Mouse (Mus musculus): ENCODE measurements around the gene Rpl36-ps4. TPM values are rescaled to one million over a fixed set of nuclear protein-coding genes. Genes with fewer than 3 reads are reported as not detected.

The Rpl36-ps4 gene
- polyA plus RNA-seq, 1 experiment from 2014 or later: not detected

DNA sequence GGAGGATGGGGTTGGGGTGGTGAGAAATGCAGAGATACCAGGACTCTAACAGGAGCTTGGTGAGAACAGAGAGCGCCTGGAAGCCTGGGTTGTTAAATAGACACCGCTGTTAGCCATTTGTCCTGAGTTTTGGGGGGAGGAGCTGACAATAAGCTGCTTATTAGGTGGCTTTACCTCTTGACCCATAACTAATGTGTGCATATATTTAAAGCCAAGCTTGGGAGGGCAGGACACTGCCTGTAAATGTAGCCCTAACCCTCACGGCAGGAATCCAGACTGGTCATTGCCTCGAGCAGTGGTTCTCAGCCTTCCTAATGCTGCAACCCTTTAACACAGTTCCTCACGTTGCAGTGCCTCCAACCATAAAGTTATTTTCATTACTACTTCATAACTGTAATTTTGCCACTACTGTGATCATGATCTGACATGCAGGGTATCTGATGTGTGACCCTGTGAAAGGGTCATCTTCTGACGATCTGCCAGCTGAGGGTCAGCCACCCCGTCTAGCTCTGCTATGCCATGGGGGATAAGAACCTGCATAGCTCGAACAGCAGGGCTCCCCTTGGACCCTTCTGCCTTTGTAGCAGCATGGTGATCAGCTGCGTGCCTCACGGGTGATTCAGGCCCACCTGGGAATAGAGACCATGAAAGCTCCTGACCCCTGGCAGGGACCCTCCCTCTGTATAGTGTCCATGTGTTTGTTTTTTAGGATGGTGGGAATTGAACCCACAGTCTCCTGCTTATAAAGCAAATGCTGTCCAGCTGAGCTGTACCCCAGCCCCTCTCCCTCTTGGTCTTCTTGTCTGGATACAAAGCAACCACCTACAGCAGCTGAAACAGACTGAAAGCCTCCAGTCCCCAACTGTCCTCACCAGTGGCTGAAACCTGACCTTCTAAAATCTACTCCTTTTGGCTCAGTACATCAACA, 42.0 kb upstream of the Rpl36-ps4 start:
- Histone ChIP-seq H3K4me3 (ENCODE audit: low read depth, low read length) (no peak overlapping the region), H3K27ac (ENCODE audit: low read depth, low read length) (no peak overlapping the region), H3K9ac (ENCODE audit: low read depth, low read length) (no peak overlapping the region), H3K4me2 (no peak overlapping the region), H3K27me3 (ENCODE audit: control insufficient read depth, insufficient read depth, low read length) (no peaks in the 10 kb centered on the region), H3K9me3 (replicated peaks; ENCODE audit: control insufficient read depth, low read length) (no peaks in the 10 kb centered on the region), H3K36me3 (ENCODE audit: control insufficient read depth, insufficient read depth, low read length) (no peaks in the 10 kb centered on the region), H3K4me1 (ENCODE audit: control insufficient read depth, insufficient read depth, low read length) (peaks cover 9% of the 10 kb centered on the region)
- WGBS (ENCODE audit: insufficient replicate concordance): 65% methylated on average over 10 of the region's 10 CpGs
- no peak for ATAC-seq (replicated peaks; ENCODE audit: insufficient number of reproducible peaks, low FRiP score, low TSS enrichment)

DNA sequence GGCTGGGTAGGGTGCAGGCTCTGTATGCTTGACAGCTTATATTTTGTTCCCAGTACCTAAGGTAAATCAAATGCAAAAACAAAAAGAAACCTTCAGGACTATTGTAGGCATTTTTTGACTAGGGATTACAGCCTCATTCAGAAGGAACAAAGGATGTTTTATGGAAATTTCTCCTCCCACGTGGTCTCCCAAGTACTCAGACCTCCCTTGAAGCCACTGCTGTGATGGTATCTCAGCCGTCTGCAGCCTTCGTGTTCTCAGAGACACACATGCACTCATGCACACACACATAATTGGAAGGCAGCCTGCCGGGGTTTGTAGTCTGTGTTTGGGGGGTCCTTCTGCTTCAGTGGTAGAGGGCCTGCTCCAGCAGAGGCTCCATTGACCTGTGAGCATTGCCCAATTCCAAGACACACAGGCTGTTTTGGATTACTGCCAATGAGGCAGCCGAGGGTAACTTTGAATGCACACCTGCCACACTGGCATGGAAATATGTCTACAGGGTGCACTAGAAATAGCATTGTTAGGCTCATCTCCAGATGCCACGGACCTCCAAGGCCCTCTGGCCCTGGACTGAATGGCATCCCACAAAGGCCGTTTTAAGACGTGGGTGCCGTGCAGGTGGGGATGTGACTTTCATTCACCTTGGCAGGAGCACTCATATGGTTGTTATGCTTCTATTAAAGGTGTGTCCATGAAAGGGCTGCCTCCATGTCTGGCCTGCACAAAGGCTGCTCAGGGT, 41.1 kb upstream of the Rpl36-ps4 start:
- WGBS (ENCODE audit: insufficient replicate concordance): 65% methylated on average over 9 of the region's 9 CpGs

DNA sequence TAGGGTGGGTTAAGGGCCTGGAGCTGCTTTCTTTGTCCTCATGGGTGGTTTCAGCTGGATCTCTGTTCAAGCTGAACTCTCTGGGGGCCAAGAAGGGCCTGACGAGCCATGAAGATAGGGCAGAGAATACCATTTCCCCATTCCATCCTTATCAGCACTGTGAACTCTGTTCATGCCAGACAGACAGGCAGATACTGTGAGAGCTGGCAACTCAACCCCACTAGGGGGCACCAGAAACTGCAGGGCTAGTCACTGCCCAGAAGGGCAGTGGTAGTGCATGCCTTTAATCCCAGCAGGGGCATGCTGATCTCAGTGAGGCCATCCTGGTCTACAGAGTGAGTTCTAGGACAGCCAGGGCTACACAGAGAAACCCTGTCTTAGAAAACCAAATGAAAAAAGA, 38.2 kb upstream of the Rpl36-ps4 start:
- H3K27me3 ChIP-seq (ENCODE audit: control insufficient read depth, insufficient read depth, low read length): no peaks in the 10 kb centered on the region
- no peaks in the 10 kb centered on the region for H3K9me3 ChIP-seq (replicated peaks; ENCODE audit: control insufficient read depth, low read length)
- no peak overlapping the region for H3K27ac ChIP-seq (ENCODE audit: low read depth, low read length)
- no peak overlapping the region for H3K4me2 ChIP-seq
- H3K4me1 ChIP-seq (ENCODE audit: control insufficient read depth, insufficient read depth, low read length): peaks cover 4% of the 10 kb centered on the region; the same call in 1 of the 2 replicates
- 0% methylated on average over 1 of the region's 1 CpGs for WGBS (ENCODE audit: insufficient replicate concordance)
- H3K36me3 ChIP-seq (ENCODE audit: control insufficient read depth, insufficient read depth, low read length): no peaks in the 10 kb centered on the region
- no peak overlapping the region for H3K4me3 ChIP-seq (ENCODE audit: low read depth, low read length)
- no peak overlapping the region for H3K9ac ChIP-seq (ENCODE audit: low read depth, low read length)
- no peak; the same call in 1 of the 2 replicates for ATAC-seq (replicated peaks; ENCODE audit: insufficient number of reproducible peaks, low FRiP score, low TSS enrichment)

More for the DNA sequence above, 41.1 kb upstream of the Rpl36-ps4 start:
- H3K4me3 ChIP-seq (ENCODE audit: low read depth, low read length): no peak overlapping the region
- no peaks in the 10 kb centered on the region for H3K27me3 ChIP-seq (ENCODE audit: control insufficient read depth, insufficient read depth, low read length)
- no peaks in the 10 kb centered on the region for H3K36me3 ChIP-seq (ENCODE audit: control insufficient read depth, insufficient read depth, low read length)
- no peak overlapping the region for H3K27ac ChIP-seq (ENCODE audit: low read depth, low read length)
- peaks cover 9% of the 10 kb centered on the region for H3K4me1 ChIP-seq (ENCODE audit: control insufficient read depth, insufficient read depth, low read length)
- no peaks in the 10 kb centered on the region for H3K9me3 ChIP-seq (replicated peaks; ENCODE audit: control insufficient read depth, low read length)
- no peak overlapping the region for H3K4me2 ChIP-seq
- ATAC-seq (replicated peaks; ENCODE audit: insufficient number of reproducible peaks, low FRiP score, low TSS enrichment): no peak
- H3K9ac ChIP-seq (ENCODE audit: low read depth, low read length): no peak overlapping the region

DNA sequence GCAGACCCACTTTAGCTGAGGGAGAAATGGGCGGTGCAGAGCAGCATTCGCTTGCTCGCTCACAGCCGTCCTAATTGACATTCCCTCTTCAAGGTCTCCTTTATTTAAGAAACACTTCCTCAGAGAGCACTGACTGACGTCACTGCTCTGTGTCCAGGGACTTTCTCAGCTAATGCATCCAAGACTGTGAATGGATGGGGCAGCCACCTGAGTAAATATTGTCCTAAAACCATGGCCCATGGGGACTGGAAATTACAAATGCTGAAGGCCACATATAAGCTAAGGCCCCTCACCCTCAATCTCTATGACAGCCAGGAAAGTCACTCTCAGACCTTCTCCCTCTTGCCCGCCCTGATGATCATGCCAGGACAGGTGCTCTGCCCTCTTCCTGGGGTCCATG, 23.6 kb upstream of the Rpl36-ps4 start:
- Histone ChIP-seq H3K27me3 (ENCODE audit: control insufficient read depth, insufficient read depth, low read length) (no peaks in the 10 kb centered on the region), H3K27ac (ENCODE audit: low read depth, low read length) (no peak overlapping the region), H3K4me3 (ENCODE audit: low read depth, low read length) (no peak overlapping the region), H3K4me2 (no peak overlapping the region), H3K36me3 (ENCODE audit: control insufficient read depth, insufficient read depth, low read length) (no peaks in the 10 kb centered on the region), H3K9me3 (replicated peaks; ENCODE audit: control insufficient read depth, low read length) (no peaks in the 10 kb centered on the region), H3K9ac (ENCODE audit: low read depth, low read length) (no peak overlapping the region), H3K4me1 (ENCODE audit: control insufficient read depth, insufficient read depth, low read length) (no peaks in the 10 kb centered on the region)
- 82% methylated on average over 6 of the region's 6 CpGs for WGBS (ENCODE audit: insufficient replicate concordance)
- ATAC-seq (replicated peaks; ENCODE audit: insufficient number of reproducible peaks, low FRiP score, low TSS enrichment): no peak

DNA sequence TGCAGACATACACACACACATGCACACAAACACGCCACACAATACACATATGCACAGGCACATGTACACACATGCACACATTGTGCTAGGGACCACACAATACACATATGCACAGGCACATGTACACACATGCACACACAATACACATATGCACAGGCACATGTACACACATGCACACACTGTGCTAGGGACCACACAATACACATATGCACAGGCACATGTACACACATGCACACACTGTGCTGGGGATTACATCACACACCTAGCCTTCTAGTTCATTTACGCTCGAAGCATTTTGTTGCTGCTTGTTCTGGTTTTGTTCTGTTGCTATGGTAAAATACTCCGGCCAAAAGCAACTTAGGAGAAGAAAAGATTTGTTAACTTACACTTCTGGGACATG, 20.1 kb upstream of the Rpl36-ps4 start:
- 81% methylated on average over 4 of the region's 4 CpGs for WGBS (ENCODE audit: insufficient replicate concordance)
- ATAC-seq (replicated peaks; ENCODE audit: insufficient number of reproducible peaks, low FRiP score, low TSS enrichment): no peak
- Histone ChIP-seq H3K9ac (ENCODE audit: low read depth, low read length) (no peak overlapping the region), H3K36me3 (ENCODE audit: control insufficient read depth, insufficient read depth, low read length) (no peaks in the 10 kb centered on the region), H3K9me3 (replicated peaks; ENCODE audit: control insufficient read depth, low read length) (no peaks in the 10 kb centered on the region), H3K27ac (ENCODE audit: low read depth, low read length) (no peak overlapping the region), H3K27me3 (ENCODE audit: control insufficient read depth, insufficient read depth, low read length) (no peaks in the 10 kb centered on the region), H3K4me2 (no peak overlapping the region), H3K4me1 (ENCODE audit: control insufficient read depth, insufficient read depth, low read length) (no peaks in the 10 kb centered on the region), H3K4me3 (ENCODE audit: low read depth, low read length) (no peak overlapping the region)

DNA sequence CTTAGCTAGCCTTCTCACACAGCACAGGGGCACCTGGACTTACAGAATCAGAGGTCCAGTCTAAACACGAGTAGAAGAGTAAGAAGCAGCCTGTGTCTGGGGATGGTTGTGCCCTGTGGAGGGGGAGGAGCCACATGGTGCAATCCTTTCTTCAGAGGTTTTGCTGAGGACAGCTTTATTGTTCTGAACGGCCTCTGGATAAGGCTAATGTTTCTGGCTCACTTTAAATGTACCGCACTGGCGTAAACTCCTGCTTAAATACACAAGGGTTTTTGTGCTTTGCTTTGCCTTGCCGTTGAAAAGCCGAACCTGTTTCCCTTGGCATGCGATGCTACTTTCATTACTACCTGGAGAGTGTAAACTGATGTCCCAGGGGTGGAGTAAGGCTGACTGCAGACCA, 19.6 kb upstream of the Rpl36-ps4 start:
- no peak overlapping the region for H3K27ac ChIP-seq (ENCODE audit: low read depth, low read length)
- no peak for ATAC-seq (replicated peaks; ENCODE audit: insufficient number of reproducible peaks, low FRiP score, low TSS enrichment)
- no peak overlapping the region for H3K4me2 ChIP-seq
- no peaks in the 10 kb centered on the region for H3K9me3 ChIP-seq (replicated peaks; ENCODE audit: control insufficient read depth, low read length)
- H3K4me3 ChIP-seq (ENCODE audit: low read depth, low read length): no peak overlapping the region
- H3K4me1 ChIP-seq (ENCODE audit: control insufficient read depth, insufficient read depth, low read length): no peaks in the 10 kb centered on the region
- H3K9ac ChIP-seq (ENCODE audit: low read depth, low read length): no peak overlapping the region
- H3K36me3 ChIP-seq (ENCODE audit: control insufficient read depth, insufficient read depth, low read length): no peaks in the 10 kb centered on the region
- no peaks in the 10 kb centered on the region for H3K27me3 ChIP-seq (ENCODE audit: control insufficient read depth, insufficient read depth, low read length)
- WGBS (ENCODE audit: insufficient replicate concordance): 71% methylated on average over 7 of the region's 7 CpGs

DNA sequence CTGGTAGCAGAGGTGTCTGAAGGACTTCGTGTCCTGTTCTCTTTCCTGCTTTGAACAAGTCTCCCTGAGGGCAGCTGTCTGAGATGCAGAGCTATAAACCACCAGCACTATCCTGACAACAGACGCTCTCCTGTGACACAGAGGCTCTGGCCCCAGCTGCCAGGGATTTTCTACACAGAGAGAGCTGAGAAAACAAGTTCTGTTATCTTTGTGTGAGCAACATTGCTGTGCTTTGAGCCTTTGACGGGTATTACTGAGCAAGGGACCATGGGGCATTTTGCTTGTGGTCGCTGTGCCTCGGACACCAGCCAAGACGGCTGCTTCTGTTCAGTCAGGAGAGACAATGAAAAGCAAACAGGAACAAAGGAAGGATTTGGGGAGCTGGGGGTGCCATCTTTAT, 17.6 kb upstream of the Rpl36-ps4 start:
- 38% methylated on average over 6 of the region's 6 CpGs for WGBS (ENCODE audit: insufficient replicate concordance)
- no peaks in the 10 kb centered on the region for H3K9me3 ChIP-seq (replicated peaks; ENCODE audit: control insufficient read depth, low read length)
- no peak overlapping the region for H3K4me2 ChIP-seq
- no peaks in the 10 kb centered on the region for H3K4me1 ChIP-seq (ENCODE audit: control insufficient read depth, insufficient read depth, low read length)
- no peaks in the 10 kb centered on the region for H3K27me3 ChIP-seq (ENCODE audit: control insufficient read depth, insufficient read depth, low read length)
- no peaks in the 10 kb centered on the region for H3K36me3 ChIP-seq (ENCODE audit: control insufficient read depth, insufficient read depth, low read length)
- no peak overlapping the region for H3K4me3 ChIP-seq (ENCODE audit: low read depth, low read length)
- no peak overlapping the region; the same call in 1 of the 2 replicates for H3K9ac ChIP-seq (ENCODE audit: low read depth, low read length)
- H3K27ac ChIP-seq (ENCODE audit: low read depth, low read length): no peak overlapping the region
- ATAC-seq (replicated peaks; ENCODE audit: insufficient number of reproducible peaks, low FRiP score, low TSS enrichment): no peak

DNA sequence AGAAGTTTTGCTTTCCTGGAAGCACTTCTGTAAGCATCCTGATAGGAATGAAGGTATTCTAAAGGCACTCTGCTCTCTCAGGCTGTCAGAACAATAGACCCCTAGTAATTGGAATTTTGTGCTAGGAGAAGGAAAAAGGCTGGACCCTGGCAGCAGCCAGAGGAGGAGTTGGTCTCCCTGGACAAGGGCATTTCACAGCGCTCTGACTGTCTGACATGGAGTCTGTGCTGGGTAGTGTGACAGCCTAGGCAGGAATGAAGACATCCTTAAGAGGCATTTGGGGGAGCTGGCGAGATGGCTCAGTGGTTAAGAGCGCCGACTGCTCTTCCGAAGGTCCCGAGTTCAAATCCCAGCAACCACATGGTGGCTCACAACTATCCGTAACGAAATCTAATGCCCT, 17.1 kb upstream of the Rpl36-ps4 start:
- no peak for ATAC-seq (replicated peaks; ENCODE audit: insufficient number of reproducible peaks, low FRiP score, low TSS enrichment)
- Histone ChIP-seq H3K36me3 (ENCODE audit: control insufficient read depth, insufficient read depth, low read length) (no peaks in the 10 kb centered on the region), H3K4me1 (ENCODE audit: control insufficient read depth, insufficient read depth, low read length) (no peaks in the 10 kb centered on the region), H3K27me3 (ENCODE audit: control insufficient read depth, insufficient read depth, low read length) (no peaks in the 10 kb centered on the region), H3K27ac (ENCODE audit: low read depth, low read length) (no peak overlapping the region), H3K4me2 (no peak overlapping the region), H3K4me3 (ENCODE audit: low read depth, low read length) (no peak overlapping the region), H3K9ac (ENCODE audit: low read depth, low read length) (no peak overlapping the region), H3K9me3 (replicated peaks; ENCODE audit: control insufficient read depth, low read length) (no peaks in the 10 kb centered on the region)
- WGBS (ENCODE audit: insufficient replicate concordance): 91% methylated on average over 8 of the region's 8 CpGs
